Mouse (Mus musculus) adrenal gland, postnatal 0 days (tissue): ENCODE results near the gene Atn1. TPM values are rescaled to one million over a fixed set of nuclear protein-coding genes. Genes with fewer than 3 reads are reported as not detected.

Experiments
- microRNA-seq: library from miRNA; unstranded; fragments of <30 nt; microRNA quantifications from one replicate; pipeline ENCODE4, GENCODE M21; 2016; ENCODE audit warnings: borderline replicate concordance; ENCODE audit not compliant: insufficient number of aligned reads
- polyA plus RNA-seq: library from polyadenylated mRNA; unstranded; fragments of >200 nt; fragmentation: Nextera tagmentation; extraction: Ambion mirVana; gene quantifications from 2 replicates; pipeline ENCODE4 v1.2.1, GENCODE M21; 2015

The Atn1 gene
- polyA plus RNA-seq, result 13.0 and 14.7 TPM in 2 replicates

GRCm38 (mm10) chr6:124755831-124756595 lies at the start of gene Atn1, which contains the start of gene Gm45234:
Gene Atn1 (minus strand): TSS chr6:124756524.
Gene Gm45234 (minus strand): TSS chr6:124756021.

GRCm38 (mm10) chr6:124779222-124779983 lies 23.1 kb upstream of the Atn1 start, which contains the start of gene Lrrc23:
Gene Lrrc23 (minus strand): TSS chr6:124779727.

DNA sequence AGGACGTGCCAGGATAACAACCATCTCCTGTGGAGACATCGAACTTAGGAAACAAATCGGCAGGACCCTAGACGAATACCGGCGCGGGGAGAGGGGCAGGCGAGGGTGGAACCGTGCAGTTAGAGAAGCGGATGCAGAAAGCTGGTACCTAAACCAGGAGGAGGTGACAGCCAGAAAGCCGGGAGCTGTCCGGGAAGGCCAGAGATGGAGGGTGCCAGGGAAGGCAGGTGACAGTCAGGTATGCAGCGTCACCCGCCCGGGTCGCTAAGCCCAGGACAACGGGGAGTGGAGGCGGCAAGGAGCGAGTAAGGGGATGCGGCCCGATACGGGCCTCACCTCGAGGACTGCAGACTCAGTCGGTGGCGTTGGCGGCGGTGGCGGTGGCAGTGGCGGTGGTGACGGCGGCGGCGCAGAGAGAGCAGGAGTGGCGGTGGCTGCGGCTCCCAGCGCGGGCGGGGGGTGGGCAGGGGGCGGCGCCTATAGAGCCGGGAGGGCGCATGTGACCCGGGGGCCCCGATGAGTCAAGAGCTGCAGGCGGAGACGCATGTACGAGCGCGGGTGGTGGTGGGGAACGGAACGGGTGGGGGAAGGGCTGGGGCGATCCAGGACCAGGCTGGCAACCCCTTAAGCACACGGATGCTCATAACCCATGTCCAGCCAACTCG lies 12.9 kb upstream of the Atn1 start, which contains the start of gene Eno2:
Gene Eno2 (minus strand): TSS at position 573 of the 665 bp plus-strand sequence.

DNA sequence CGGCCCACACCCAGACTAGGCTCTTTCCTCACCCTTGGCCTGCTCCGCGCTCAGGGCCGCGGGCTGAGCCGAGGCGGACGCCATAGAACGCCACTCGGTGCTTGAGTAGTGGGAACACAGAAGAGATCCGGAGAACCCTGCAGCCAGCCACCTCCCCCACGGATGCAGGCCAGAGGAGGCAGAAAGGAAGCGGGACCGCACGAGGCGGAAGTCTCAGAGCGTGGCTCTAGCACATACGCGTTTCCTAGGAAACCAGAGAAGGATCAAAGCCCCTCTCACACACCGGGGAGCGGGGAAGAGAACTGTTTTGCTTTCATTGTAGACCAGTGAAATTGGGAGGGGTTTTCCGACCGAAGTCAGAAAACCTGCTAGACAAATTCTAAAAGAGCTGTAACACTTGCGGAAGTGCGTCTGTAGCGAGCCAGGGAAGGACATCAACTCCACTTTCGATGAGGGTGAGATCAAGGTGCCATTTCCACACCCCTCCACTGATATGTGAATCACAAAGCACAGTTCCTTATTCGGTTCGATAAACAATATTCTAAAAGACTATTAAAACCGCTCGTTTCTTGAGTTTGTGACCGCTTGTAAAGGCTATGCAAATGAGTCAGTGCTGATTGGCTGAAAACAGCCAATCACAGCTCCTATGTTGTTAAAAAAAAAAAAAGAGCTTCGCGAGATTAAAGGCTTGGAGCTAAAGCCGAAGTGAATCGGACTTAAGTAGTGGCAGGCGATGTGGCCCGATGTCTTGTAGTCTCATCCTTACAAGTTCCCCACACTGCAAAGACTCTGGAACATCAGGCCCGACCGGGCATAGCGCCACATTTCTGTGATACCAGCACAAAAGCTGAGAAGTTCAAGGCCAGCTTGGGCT lies 15.2 kb downstream of the Atn1 start, which contains the start of gene Grcc10:
Gene Grcc10 (minus strand): TSS at position 487 of the 874 bp plus-strand sequence.

DNA sequence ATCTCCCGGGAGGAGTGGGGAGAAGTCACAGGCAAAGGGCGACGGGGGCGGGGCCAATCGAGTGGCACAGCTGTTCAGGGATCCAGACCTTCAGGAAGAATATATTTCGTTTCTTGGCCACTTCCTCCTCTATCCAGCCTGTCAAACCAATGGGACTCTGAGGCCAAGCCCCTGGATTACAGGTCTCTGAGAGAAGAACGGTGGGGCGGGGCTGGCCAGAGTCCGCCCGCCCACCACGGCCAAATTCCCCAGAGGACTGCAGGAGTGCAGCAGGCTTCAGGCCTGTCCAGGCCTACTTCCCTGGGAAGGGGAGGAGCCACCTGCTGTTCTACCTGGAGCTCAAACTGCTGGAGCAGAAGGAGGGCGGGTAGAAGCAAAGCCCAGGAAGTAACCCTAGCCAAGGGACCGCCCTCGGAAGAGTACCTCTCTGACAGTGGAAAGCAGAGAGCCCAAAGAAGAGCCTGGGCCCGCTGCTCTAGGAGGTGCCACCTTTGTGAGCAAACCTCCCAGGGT lies 17.8 kb downstream of the Atn1 start, which contains the start of gene Ptpn6:
Gene Ptpn6 (minus strand): TSS at position 204 of the 513 bp plus-strand sequence.

DNA sequence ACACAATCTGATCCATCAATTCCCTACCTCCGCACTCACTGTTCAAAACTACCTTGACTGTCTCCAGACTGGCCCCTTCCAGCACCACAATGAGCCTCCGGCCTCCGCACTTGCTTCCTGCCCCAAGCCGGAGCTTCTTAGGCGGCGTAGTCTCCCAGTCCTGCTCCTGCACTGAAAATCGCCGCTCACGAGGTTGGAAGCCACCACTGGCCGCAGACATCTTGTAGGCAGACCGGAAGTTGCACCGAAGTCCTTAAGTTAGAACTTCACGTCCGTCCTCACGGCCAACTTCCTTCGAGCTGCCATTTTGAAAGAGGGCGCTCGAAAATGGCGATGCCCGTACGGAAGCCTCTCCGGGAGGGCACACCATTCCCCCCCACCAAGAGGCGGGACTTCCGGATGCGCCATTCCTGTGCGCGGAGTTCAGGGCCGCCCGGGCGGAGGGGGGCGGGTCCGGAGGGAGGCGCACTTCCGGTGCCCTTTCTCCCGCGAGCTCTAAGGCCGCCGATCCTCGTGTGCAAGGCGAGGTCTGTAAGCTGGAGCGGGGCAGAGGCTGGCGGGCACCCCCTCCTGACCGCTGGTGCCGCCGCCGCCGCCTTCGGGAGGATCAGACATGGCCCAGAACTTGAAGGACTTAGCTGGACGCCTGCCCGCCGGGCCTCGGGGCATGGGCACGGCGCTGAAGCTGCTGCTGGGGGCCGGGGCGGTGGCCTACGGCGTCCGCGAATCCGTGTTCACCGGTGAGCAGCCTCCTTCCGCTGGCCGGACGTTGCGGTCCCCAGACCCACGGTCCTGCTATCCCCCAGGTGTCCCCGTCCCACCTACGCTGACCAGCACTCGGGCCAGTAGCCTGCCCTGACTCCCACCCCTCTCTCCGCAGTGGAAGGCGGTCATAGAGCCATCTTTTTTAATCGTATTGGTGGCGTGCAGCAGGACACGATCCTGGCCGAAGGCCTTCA lies 44.2 kb downstream of the Atn1 start, which contains the start of the genes Emg1 and Phb2:
Gene Emg1 (minus strand): TSS at position 355 of the 959 bp plus-strand sequence.
Gene Phb2 (plus strand): TSS at position 513 of the 959 bp plus-strand sequence.

Small RNA genes within 50 kb of the gene (microRNA-seq; reads per million reads assigned to microRNA genes)
- gene Mir141, result 15.4 reads per million, percentile 21 among the genes with 10 or more reads in this experiment
- gene Mir200c, result 160 reads per million, percentile 51 among the genes with 10 or more reads in this experiment

Other genes with a start within 250 kb of the Atn1 start
- gene C1ra, start 244.1 kb downstream of the Atn1 start, polyA plus RNA-seq, result 42.4 and 49.2 TPM in 2 replicates
- 40.1 and 67.8 TPM in 2 replicates for gene C1s1, start 214.2 kb downstream of the Atn1 start, polyA plus RNA-seq
- 0.29 TPM in 1 of 2 replicates, not detected in the other for gene C1rb, start 186.2 kb downstream of the Atn1 start, polyA plus RNA-seq
- gene C1s2, start 120.4 kb downstream of the Atn1 start, polyA plus RNA-seq, result 0.23 and 0.28 TPM in 2 replicates
- gene Lpcat3, start 93.5 kb downstream of the Atn1 start, polyA plus RNA-seq, result 48.4 and 101 TPM in 2 replicates
- 141 and 154 TPM in 2 replicates for gene Emg1, start 44.3 kb downstream of the Atn1 start, polyA plus RNA-seq
- gene Phb2, start 44.2 kb downstream of the Atn1 start, polyA plus RNA-seq, result 205 and 312 TPM in 2 replicates
- gene Ptpn6, start 17.8 kb downstream of the Atn1 start, polyA plus RNA-seq, result 8.6 and 10.9 TPM in 2 replicates
- gene Grcc10, start 15.2 kb downstream of the Atn1 start, polyA plus RNA-seq, result 664 and 838 TPM in 2 replicates
- gene Gm45234, start 503 bp downstream of the Atn1 start, polyA plus RNA-seq, result not detected in 2 replicates
- 11.3 and 20.0 TPM in 2 replicates for gene Eno2, start 13.1 kb upstream of the Atn1 start, polyA plus RNA-seq
- gene Lrrc23, start 23.2 kb upstream of the Atn1 start, polyA plus RNA-seq, result 0.75 and 1.4 TPM in 2 replicates
- 28.3 and 31.1 TPM in 2 replicates for gene Spsb2, start 52.1 kb upstream of the Atn1 start, polyA plus RNA-seq
- 417 and 594 TPM in 2 replicates for gene Tpi1, start 57.8 kb upstream of the Atn1 start, polyA plus RNA-seq
- 72.2 and 94.2 TPM in 2 replicates for gene Usp5, start 73.0 kb upstream of the Atn1 start, polyA plus RNA-seq
- gene Cdca3, start 73.0 kb upstream of the Atn1 start, polyA plus RNA-seq, result 52.6 and 58.3 TPM in 2 replicates
- gene Gnb3, start 83.8 kb upstream of the Atn1 start, polyA plus RNA-seq, result 15.3 and 18.6 TPM in 2 replicates
- 17.3 and 18.8 TPM in 2 replicates for gene P3h3, start 101.2 kb upstream of the Atn1 start, polyA plus RNA-seq
- gene Gpr162, start 107.5 kb upstream of the Atn1 start, polyA plus RNA-seq, result 2.1 and 3.7 TPM in 2 replicates
- gene Cd4, start 131.7 kb upstream of the Atn1 start, polyA plus RNA-seq, result 0.20 and 0.44 TPM in 2 replicates
- gene Lag3, start 155.2 kb upstream of the Atn1 start, polyA plus RNA-seq, result 2.4 and 4.2 TPM in 2 replicates
- gene Ptms, start 163.6 kb upstream of the Atn1 start, polyA plus RNA-seq, result 365 and 389 TPM in 2 replicates
- gene Mlf2, start 174.9 kb upstream of the Atn1 start, polyA plus RNA-seq, result 266 and 322 TPM in 2 replicates
- 134 and 179 TPM in 2 replicates for gene Cops7a, start 209.0 kb upstream of the Atn1 start, polyA plus RNA-seq
- 4.0 and 7.4 TPM in 2 replicates for gene Pianp, start 240.2 kb upstream of the Atn1 start, polyA plus RNA-seq